Mouse (Mus musculus) MEL (cell line): ENCODE measurements at regions not wholly inside any gene's neighbourhood (a gene's known extent, or its start where the extent isn't known, plus 50 kb on each side); places are given as distances from the start of the nearest gene placed in this dataset.

ENCODE experiments used
- DNase-seq: peaks from one replicate; pipeline ENCODE4 v3.0.0; 2011; ENCODE audit warnings: low read depth, low spot score
- H3K27ac ChIP-seq: 2 replicates; pipeline ENCODE4 v1.5.1; 2012; ENCODE audit warnings: low read depth, mild to moderate bottlenecking, control low read depth, low read length, moderate library complexity; ENCODE audit not compliant: control insufficient read depth
- H3K27me3 ChIP-seq, 2 experiments: fragments of 150-350 bp in 1 of 2; sonication (generic) in 1 of 2; 2 replicates each; pipeline ENCODE4 v1.6.1; 2012; ENCODE audit warnings: low read length in 2 of 2, mild to moderate bottlenecking in 2 of 2, improper control_type of control experiment in 1 of 2, moderate library complexity in 1 of 2; ENCODE audit not compliant: insufficient read depth in 2 of 2, control insufficient read depth in 1 of 2
- H3K36me3 ChIP-seq, 2 experiments: 2 replicates each; pipeline ENCODE4 v1.6.1; 2012 to 2014; ENCODE audit warnings: low read length in 2 of 2, improper control_type of control experiment in 1 of 2, inconsistent platforms in 1 of 2, mild to moderate bottlenecking in 1 of 2; ENCODE audit not compliant: insufficient read depth in 2 of 2, control insufficient read depth in 1 of 2
- H3K4me1 ChIP-seq, 2 experiments: fragments of 150-350 bp in 1 of 2; sonication (generic) in 1 of 2; 2 replicates each; pipeline ENCODE4 v1.6.1; 2012; ENCODE audit warnings: low read length in 2 of 2, improper control_type of control experiment in 1 of 2, mild to moderate bottlenecking in 1 of 2; ENCODE audit not compliant: insufficient read depth in 2 of 2, control insufficient read depth in 1 of 2
- H3K4me3 ChIP-seq, 2 experiments: fragments of 150-350 bp in 1 of 2; sonication (generic) in 1 of 2; 2 replicates each; pipeline ENCODE4 v1.5.1; 2012; ENCODE audit warnings: low read depth in 2 of 2, low read length in 2 of 2, mild to moderate bottlenecking in 2 of 2, moderate library complexity in 2 of 2, control low read depth in 1 of 2, improper control_type of control experiment in 1 of 2; ENCODE audit not compliant: control insufficient read depth in 1 of 2, insufficient read depth in 1 of 2
- H3K79me2 ChIP-seq: 2 replicates; pipeline ENCODE4 v1.6.1; 2012; ENCODE audit warnings: mild to moderate bottlenecking, low read length, moderate library complexity; ENCODE audit not compliant: control insufficient read depth, poor library complexity, insufficient read depth
- H3K9ac ChIP-seq: 2 replicates; pipeline ENCODE4 v1.6.1; 2012; ENCODE audit warnings: low read depth, mild to moderate bottlenecking, control low read depth, low read length, moderate library complexity; ENCODE audit not compliant: control insufficient read depth, poor library complexity, severe bottlenecking
- H3K9me3 ChIP-seq: fragments of 150-350 bp; sonication (generic); replicated peaks from 2 replicates; pipeline ENCODE4 v1.6.1; 2012; ENCODE audit warnings: mild to moderate bottlenecking, low read length, improper control_type of control experiment, moderate library complexity; ENCODE audit not compliant: insufficient read depth
- BHLHE40 ChIP-seq: IDR thresholded peaks from 2 replicates; pipeline ENCODE4 v1.6.1; 2012; ENCODE audit warnings: low read depth, mild to moderate bottlenecking, inconsistent platforms, low read length, improper control_type of control experiment, borderline replicate concordance
- CHD2 ChIP-seq: IDR thresholded peaks from 2 replicates; pipeline ENCODE4 v1.6.1; 2011; ENCODE audit warnings: low read length, improper control_type of control experiment
- CTCF ChIP-seq, 3 experiments: IDR thresholded peaks in 2 of 3; conservative IDR thresholded peaks in 1 of 3; 2 replicates each; pipeline ENCODE4 v1.5.1; 2011 to 2012; ENCODE audit warnings: low read length in 3 of 3, low read depth in 2 of 3, mild to moderate bottlenecking in 2 of 3, improper control_type of control experiment in 1 of 3, inconsistent platforms in 1 of 3, mixed read lengths in 1 of 3, moderate library complexity in 1 of 3; ENCODE audit not compliant: control insufficient read depth in 1 of 3, insufficient read depth in 1 of 3, poor library complexity in 1 of 3, severe bottlenecking in 1 of 3
- ELF1 ChIP-seq: IDR thresholded peaks from 2 replicates; pipeline ENCODE4 v1.6.1; 2014; ENCODE audit warnings: low read depth, mild to moderate bottlenecking, inconsistent platforms, low read length, improper control_type of control experiment, moderate library complexity
- GABPA ChIP-seq: IDR thresholded peaks from 2 replicates; pipeline ENCODE4 v1.6.1; 2012; ENCODE audit warnings: low read depth, mild to moderate bottlenecking, inconsistent platforms, low read length, improper control_type of control experiment, moderate library complexity
- GATA1 ChIP-seq: IDR thresholded peaks from 2 replicates; pipeline ENCODE4 v1.6.1; 2011; ENCODE audit warnings: low read depth, low read length, improper control_type of control experiment
- JUND ChIP-seq: IDR thresholded peaks from 2 replicates; pipeline ENCODE4 v1.6.1; 2011; ENCODE audit warnings: low read depth, mild to moderate bottlenecking, improper control_type of control experiment, low read length
- MXI1 ChIP-seq: IDR thresholded peaks from 2 replicates; pipeline ENCODE4 v1.6.1; 2011; ENCODE audit warnings: mild to moderate bottlenecking, low read depth, low read length, improper control_type of control experiment
- MYB ChIP-seq: IDR thresholded peaks from 2 replicates; pipeline ENCODE4 v1.6.1; 2011; ENCODE audit warnings: mild to moderate bottlenecking, low read depth, low read length, improper control_type of control experiment
- MYC ChIP-seq: IDR thresholded peaks from 2 replicates; pipeline ENCODE4 v1.6.1; 2011; ENCODE audit warnings: low read depth, mild to moderate bottlenecking, low read length, improper control_type of control experiment, moderate library complexity
- NRF1 ChIP-seq: IDR thresholded peaks from 2 replicates; pipeline ENCODE4 v1.6.1; 2014; ENCODE audit warnings: low read depth, mild to moderate bottlenecking, inconsistent platforms, low read length, improper control_type of control experiment, moderate library complexity; ENCODE audit not compliant: poor library complexity, insufficient read depth, severe bottlenecking
- POLR2A ChIP-seq, 2 experiments: IDR thresholded peaks; 2 replicates each; pipeline ENCODE4 v1.6.1; 2011 to 2012; ENCODE audit warnings: low read length in 2 of 2, mild to moderate bottlenecking in 2 of 2, control low read depth in 1 of 2, improper control_type of control experiment in 1 of 2, low read depth in 1 of 2, moderate library complexity in 1 of 2; ENCODE audit not compliant: control insufficient read depth in 1 of 2, insufficient read depth in 1 of 2, poor library complexity in 1 of 2
- POLR2AphosphoS2 ChIP-seq: IDR thresholded peaks from 2 replicates; pipeline ENCODE4 v1.6.1; 2011; ENCODE audit warnings: low read length, improper control_type of control experiment
- TBP ChIP-seq: IDR thresholded peaks from 2 replicates; pipeline ENCODE4 v1.8.0; 2011; ENCODE audit warnings: low read depth, low read length, improper control_type of control experiment
- TCF12 ChIP-seq: IDR thresholded peaks from 2 replicates; pipeline ENCODE4 v1.6.1; 2014; ENCODE audit warnings: low read depth, mild to moderate bottlenecking, inconsistent platforms, low read length, improper control_type of control experiment, moderate library complexity
- USF2 ChIP-seq, 2 experiments: IDR thresholded peaks; 2 replicates each; pipeline ENCODE4 v1.6.1; 2011 to 2012; ENCODE audit warnings: improper control_type of control experiment in 2 of 2, low read length in 2 of 2, borderline replicate concordance in 1 of 2, inconsistent platforms in 1 of 2, low read depth in 1 of 2, mild to moderate bottlenecking in 1 of 2; ENCODE audit not compliant: insufficient read depth in 1 of 2
- ZKSCAN1 ChIP-seq: IDR thresholded peaks from 2 replicates; pipeline ENCODE4 v1.6.1; 2012; ENCODE audit warnings: low read depth, mild to moderate bottlenecking, inconsistent platforms, low read length, improper control_type of control experiment, moderate library complexity

DNA sequence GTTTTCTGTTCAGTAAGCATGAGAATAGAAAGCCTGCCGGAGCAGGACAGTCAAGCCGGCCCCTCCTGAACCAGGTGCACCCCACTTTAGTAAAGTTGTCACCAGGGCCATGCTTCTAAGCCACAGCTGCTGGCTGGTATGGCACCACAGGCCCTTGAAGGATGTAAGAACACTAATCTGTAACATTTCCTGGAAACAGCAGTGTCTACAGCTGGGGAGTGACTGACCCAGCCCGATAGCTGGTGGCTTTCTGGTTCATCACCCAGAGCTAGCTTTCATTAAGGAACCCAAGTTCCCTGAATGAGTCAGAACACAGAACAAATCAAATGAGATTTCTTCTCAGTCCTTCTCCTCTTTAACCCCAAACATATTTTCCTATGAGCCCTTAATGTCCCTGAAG lies 82.4 kb upstream of the Nkx1-1 start:
- TF ChIP-seq GATA1: no peak
- no peak for TF ChIP-seq CTCF (IDR thresholded peaks at IDR 0.05 in 2 of 3, conservative IDR thresholded peaks at IDR 0.05 in 1 of 3; ENCODE audit: control insufficient read depth in 1 of 3, insufficient read depth in 1 of 3, low read depth in 2 of 3, low read length in 3 of 3, poor library complexity in 1 of 3, severe bottlenecking in 1 of 3)
- TF ChIP-seq MYC: no peak
- TF ChIP-seq JUND: no peak
- Histone ChIP-seq H3K9me3 (no peaks in the 10 kb centered on the region), H3K27me3 (peaks cover 3 to 10% of the 10 kb centered on the region in 2 experiments; a peak in 3 of 4 replicates), H3K9ac (no peak overlapping the region), H3K36me3 (no peaks in the 10 kb centered on the region), H3K79me2 (no peaks in the 10 kb centered on the region), H3K4me3 (no peak overlapping the region), H3K27ac (no peak overlapping the region), H3K4me1 (no peaks in the 10 kb centered on the region)
- DNase-seq: no peak

DNA sequence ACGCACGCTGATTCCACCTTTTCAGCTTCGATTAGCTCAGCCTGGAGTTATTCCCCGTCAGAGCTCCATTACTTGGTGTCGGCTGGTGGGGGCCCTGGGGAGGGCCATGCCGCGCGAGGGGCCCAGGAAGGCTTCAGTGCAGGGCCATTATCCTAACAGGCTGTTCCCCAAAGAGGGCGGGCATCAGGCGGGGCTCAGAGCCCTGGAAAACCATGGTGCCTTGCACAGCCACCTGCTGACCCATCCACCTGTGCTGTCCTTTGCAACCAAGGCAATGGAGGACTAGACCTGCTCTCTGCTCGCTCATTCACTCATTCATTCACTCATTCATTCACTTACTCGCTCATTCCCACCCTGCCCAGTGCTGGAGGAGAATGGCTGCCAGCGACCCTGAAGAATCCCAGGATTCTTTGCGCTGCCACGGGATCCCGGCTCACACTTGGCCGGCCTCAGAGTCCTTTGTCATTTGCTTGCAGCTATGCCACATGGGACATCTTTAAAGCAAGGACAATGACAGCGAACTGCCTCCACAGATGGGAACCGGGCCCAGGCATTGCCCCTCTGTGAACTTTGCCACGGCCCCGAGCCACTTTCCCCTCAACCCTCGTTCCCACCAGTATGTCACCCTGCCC lies 78.6 kb upstream of the Nkx1-1 start:
- H3K79me2 ChIP-seq: no peaks in the 10 kb centered on the region
- H3K9ac ChIP-seq: no peak overlapping the region
- no peak overlapping the region for H3K4me3 ChIP-seq
- H3K36me3 ChIP-seq: no peaks in the 10 kb centered on the region
- H3K4me1 ChIP-seq: no peaks in the 10 kb centered on the region
- DNase-seq: no peak
- peaks cover 3 to 6% of the 10 kb centered on the region in 2 experiments; a peak in 3 of 4 replicates for H3K27me3 ChIP-seq
- H3K27ac ChIP-seq: no peak overlapping the region
- TF ChIP-seq MXI1 (no peak), NRF1 (no peak), TBP (no peak), POLR2A (IDR thresholded peaks at IDR 0.05; ENCODE audit: control insufficient read depth in 1 of 2, insufficient read depth in 1 of 2, low read depth in 1 of 2, low read length in 2 of 2, poor library complexity in 1 of 2) (no peak), ZKSCAN1 (no peak), CHD2 (no peak), TCF12 (no peak), BHLHE40 (no peak), GATA1 (no peak), ELF1 (no peak), GABPA (no peak), MYB (no peak), USF2 (IDR thresholded peaks at IDR 0.05; ENCODE audit: borderline replicate concordance in 1 of 2, insufficient read depth in 1 of 2, low read depth in 1 of 2, low read length in 2 of 2) (no peak), POLR2AphosphoS2 (no peak)
- TF ChIP-seq, all 39 proteins: peak for 0
- no peaks in the 10 kb centered on the region for H3K9me3 ChIP-seq
